Mouse (Mus musculus) thymus, adult 2 months (tissue): Measurements from ENCODE around the gene Pdcd11.

ENCODE experiments used
- CTCF ChIP-seq: fragments of 200-500 bp; IDR thresholded peaks from 2 replicates; pipeline ENCODE4 v1.5.1; 2012; ENCODE audit warnings: mild to moderate bottlenecking, control low read depth, low read length, moderate library complexity, borderline replicate concordance; ENCODE audit not compliant: control insufficient read depth, poor library complexity, insufficient read depth; ENCODE audit errors: extremely low read depth
- POLR2A ChIP-seq: fragments of 200-500 bp; IDR thresholded peaks from 2 replicates; pipeline ENCODE4 v1.6.1; 2012; ENCODE audit warnings: mild to moderate bottlenecking, low read length, control low read depth, moderate library complexity; ENCODE audit not compliant: control insufficient read depth, poor library complexity, insufficient read depth; ENCODE audit errors: extremely low read depth

DNA sequence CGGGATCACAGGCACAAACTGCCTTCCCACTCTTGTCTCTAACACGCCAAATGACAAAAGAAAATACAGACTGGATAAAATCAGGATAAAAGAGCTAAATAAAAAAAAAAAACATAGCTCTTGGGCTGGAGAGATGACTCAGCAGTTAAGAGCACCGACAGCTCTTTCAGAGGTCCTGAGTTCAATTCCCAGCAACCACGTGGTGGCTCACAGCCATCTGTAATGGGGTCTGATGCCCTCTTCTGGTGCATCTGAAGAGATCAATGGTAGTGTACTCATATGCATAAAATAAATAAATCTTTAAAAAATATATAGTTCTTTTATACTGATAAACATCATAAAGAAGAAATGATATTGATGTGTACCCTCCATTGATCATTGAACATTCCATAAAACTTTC lies 37.6 kb upstream of the Pdcd11 start:
- TF ChIP-seq CTCF = no peak
- no peak for TF ChIP-seq POLR2A
